Mouse (Mus musculus): ENCODE measurements at regions not wholly inside any gene's neighbourhood (a gene's known extent, or its start where the extent isn't known, plus 50 kb on each side); places are given as distances from the start of the nearest gene placed in this dataset.

DNA sequence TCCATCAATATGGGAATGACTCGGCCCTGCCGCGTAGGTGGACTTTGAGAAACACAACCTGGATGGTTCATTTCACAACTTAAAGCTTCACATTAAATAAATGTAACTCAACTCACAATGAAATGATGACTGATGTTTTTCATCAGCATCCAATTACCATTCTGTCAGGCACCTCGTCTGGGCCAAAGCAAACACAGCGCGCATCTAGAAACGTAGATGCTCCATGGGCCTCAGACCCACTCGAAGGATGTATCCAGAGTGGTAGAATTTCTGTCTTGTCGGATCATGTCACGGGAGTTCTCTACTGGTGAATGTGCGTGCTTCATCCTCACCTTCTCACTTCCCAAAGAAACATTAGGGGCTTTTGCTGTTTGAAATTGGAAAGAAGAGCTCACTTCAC, 127.0 kb upstream of the Lrig3 start:
- Histone ChIP-seq H3K4me2 (no peak overlapping the region), H3K27ac (replicated peaks) (no peak overlapping the region), H3K4me3 (replicated peaks) (no peak overlapping the region), H3K9me3 (replicated peaks) (no peaks in the 10 kb centered on the region), H3K4me1 (replicated peaks) (0 out of 2 replicates have a peak, but pooled peaks cover 4% of the 10 kb centered on the region), H3K27me3 (no peaks in the 10 kb centered on the region), H3K36me3 (replicated peaks) (no peaks in the 10 kb centered on the region), H3K9ac (no peak overlapping the region)
- no peak for ATAC-seq (ENCODE audit: insufficient read depth)
- 72% methylated on average over 11 of the region's 11 CpGs for WGBS (ENCODE audit: insufficient replicate concordance)

DNA sequence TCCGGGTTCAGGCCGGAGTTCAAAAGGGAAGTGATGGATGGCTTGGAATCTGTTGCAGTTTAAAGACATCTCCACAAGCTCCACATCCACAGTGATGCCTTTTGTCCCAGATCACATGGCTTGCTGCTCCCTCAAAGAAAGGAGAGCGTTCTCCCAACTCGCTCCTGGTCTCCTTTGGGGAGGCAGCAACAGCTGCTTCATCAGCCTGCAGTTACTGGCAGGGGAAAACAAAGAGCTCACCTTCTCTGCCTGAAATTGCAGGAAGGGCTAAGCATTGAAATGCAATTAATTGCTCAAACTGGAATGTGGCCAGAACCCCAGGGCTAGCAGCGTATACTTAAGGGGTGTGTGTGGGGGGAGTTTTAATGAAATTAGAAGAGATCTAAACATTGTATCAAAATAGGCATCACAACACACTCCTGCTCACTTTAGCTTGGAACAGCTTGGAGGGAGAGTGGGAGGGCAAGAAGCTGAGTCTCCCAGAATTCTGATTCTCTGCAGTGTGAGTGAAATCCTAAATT, 126.3 kb upstream of the Lrig3 start:
- Histone ChIP-seq H3K27ac (replicated peaks) (no peak overlapping the region), H3K9me3 (replicated peaks) (no peaks in the 10 kb centered on the region), H3K36me3 (replicated peaks) (no peaks in the 10 kb centered on the region), H3K27me3 (no peaks in the 10 kb centered on the region), H3K4me2 (no peak overlapping the region), H3K9ac (no peak overlapping the region), H3K4me3 (replicated peaks) (no peak overlapping the region), H3K4me1 (replicated peaks) (0 out of 2 replicates have a peak, but pooled peaks cover 4% of the 10 kb centered on the region)
- WGBS (ENCODE audit: insufficient replicate concordance): 40% methylated on average over 5 of the region's 5 CpGs
- ATAC-seq (ENCODE audit: insufficient read depth): no peak

DNA sequence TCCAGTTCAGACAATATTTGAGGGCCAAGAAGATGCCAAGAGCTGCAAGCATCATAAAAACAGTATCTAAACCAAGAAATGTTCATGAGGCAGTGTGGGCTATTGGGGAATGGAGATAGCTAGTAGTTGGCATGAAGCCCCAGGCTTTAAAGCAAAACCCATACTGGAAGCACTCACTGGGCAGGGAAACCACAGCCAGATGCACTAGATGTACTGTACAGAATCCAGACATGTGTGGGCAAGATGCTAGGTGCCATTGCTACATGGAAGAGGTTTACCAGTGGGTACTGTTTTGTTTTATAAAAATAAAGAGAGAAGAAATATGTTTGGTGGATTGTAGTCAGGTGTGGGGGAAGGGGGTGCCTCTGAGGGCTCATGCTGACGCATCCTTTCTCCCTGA, 125.6 kb upstream of the Lrig3 start:
- WGBS (ENCODE audit: insufficient replicate concordance): 54% methylated on average over 1 of the region's 1 CpGs
- ATAC-seq (ENCODE audit: insufficient read depth): no peak
- H3K4me1 ChIP-seq (replicated peaks): 0 out of 2 replicates have a peak, but pooled peaks cover 4% of the 10 kb centered on the region
- H3K9me3 ChIP-seq (replicated peaks): no peaks in the 10 kb centered on the region
- no peaks in the 10 kb centered on the region for H3K36me3 ChIP-seq (replicated peaks)
- H3K27ac ChIP-seq (replicated peaks): no peak overlapping the region
- no peaks in the 10 kb centered on the region for H3K27me3 ChIP-seq
- no peak overlapping the region for H3K4me2 ChIP-seq
- no peak overlapping the region for H3K4me3 ChIP-seq (replicated peaks)
- H3K9ac ChIP-seq: no peak overlapping the region

DNA sequence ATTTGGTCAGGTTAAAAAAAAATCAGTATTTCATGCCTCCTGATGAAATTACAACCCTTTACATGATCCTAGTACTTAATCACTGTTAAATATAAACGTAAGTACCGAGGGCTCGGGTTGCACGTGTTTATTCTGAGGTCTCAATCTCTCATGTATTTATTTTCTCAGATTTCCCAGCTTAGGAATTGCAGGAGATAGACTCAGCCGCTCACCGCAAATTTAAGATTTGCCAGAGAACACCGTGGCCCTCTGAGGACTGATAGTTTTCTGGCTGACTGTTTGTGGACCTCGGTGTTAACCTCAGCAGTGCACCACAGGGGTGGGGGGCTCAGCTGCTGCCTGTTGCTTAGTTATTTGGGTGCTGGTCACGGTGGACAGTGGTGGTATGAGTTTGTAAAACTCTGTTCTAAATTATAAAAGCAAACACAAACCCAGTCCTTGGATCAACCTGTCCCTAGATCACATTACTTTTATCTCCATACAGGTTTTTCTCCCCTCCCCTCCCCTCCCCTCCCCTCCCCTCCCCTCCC, 121.6 kb upstream of the Lrig3 start:
- ATAC-seq (ENCODE audit: insufficient read depth): no peak
- 42% methylated on average over 9 of the region's 9 CpGs for WGBS (ENCODE audit: insufficient replicate concordance)
- Histone ChIP-seq H3K4me1 (replicated peaks) (no peaks in the 10 kb centered on the region), H3K27ac (replicated peaks) (no peak overlapping the region), H3K4me3 (replicated peaks) (no peak overlapping the region), H3K9ac (no peak overlapping the region), H3K36me3 (replicated peaks) (no peaks in the 10 kb centered on the region), H3K4me2 (no peak overlapping the region), H3K9me3 (replicated peaks) (no peaks in the 10 kb centered on the region), H3K27me3 (no peaks in the 10 kb centered on the region)

DNA sequence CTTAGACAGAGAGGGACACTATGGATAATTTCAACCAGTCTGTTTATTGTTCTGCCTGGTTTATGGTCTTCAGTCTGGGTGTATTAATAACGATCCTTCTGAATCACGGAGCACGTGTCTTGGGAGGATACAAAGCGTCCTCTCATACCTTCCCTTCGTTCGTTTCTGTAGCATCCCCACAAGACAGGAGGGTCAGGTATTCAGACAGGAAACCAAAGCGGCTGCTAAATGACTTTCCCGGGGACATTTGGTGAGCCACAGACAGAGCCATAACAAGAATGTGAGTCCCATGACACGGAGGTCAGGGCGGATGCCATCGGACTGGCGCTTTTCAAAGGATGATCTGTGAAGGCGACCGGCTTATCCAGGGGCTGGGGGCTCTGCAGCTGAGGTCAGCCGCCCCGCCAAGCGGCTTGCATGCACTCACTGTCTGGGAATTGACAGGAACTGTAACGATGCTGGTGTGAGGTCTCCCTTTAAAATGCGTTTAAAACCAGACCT, 120.9 kb upstream of the Lrig3 start:
- H3K27ac ChIP-seq (replicated peaks): no peak overlapping the region
- H3K4me2 ChIP-seq: peak overlapping the region; percentile 10; the same call in 1 of the 2 replicates
- H3K9me3 ChIP-seq (replicated peaks): no peaks in the 10 kb centered on the region
- no peaks in the 10 kb centered on the region for H3K4me1 ChIP-seq (replicated peaks)
- H3K36me3 ChIP-seq (replicated peaks): no peaks in the 10 kb centered on the region
- H3K4me3 ChIP-seq (replicated peaks): no peak overlapping the region
- no peak for ATAC-seq (ENCODE audit: insufficient read depth)
- 12% methylated on average over 19 of the region's 19 CpGs for WGBS (ENCODE audit: insufficient replicate concordance)
- no peaks in the 10 kb centered on the region for H3K27me3 ChIP-seq
- H3K9ac ChIP-seq: no peak overlapping the region

DNA sequence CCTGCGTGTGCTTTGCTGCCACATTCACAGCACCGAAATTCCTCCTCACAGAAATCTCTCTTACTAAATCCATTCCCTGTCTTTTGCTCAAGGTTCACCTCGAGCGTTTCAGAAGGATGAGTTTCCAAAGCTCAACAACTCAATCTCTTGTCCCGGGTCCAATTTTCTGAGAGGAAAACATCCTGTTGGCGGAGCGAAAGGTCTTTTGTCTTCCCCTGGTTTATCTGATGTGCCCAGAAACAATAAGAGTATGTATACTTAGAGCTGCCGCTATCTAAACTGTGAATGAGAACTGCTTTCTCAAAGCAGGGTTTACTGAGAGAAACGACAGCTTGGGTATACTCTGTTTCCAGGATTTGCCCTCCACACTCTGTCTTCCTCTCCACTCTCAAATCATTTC, 115.6 kb upstream of the Lrig3 start:
- H3K4me3 ChIP-seq (replicated peaks): no peak overlapping the region
- H3K27ac ChIP-seq (replicated peaks): no peak overlapping the region
- no peaks in the 10 kb centered on the region for H3K4me1 ChIP-seq (replicated peaks)
- H3K9ac ChIP-seq: no peak overlapping the region
- H3K27me3 ChIP-seq: no peaks in the 10 kb centered on the region
- H3K4me2 ChIP-seq: no peak overlapping the region
- no peak for ATAC-seq (ENCODE audit: insufficient read depth)
- H3K36me3 ChIP-seq (replicated peaks): no peaks in the 10 kb centered on the region
- no peaks in the 10 kb centered on the region for H3K9me3 ChIP-seq (replicated peaks)
- 34% methylated on average over 9 of the region's 9 CpGs for WGBS (ENCODE audit: insufficient replicate concordance)

DNA sequence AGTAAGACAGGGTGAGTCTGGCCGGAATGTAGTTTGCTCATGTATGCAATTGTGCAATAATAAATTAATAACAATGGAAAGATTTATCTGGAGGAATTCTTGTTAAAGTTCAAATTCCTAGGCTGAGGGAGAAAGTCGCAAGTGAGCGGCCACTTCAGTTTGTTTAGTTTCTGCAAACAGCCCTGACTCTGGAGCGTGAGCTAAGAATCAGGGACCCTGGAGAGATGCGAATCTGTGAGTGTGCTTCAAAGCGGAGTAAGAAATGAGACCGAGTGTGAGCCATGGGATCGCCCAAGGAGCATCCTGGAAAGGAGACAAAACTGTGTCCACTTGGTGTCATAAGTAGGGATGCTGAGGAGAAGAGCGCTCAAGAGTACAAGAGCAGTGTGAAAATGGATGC, 104.2 kb upstream of the Lrig3 start:
- H3K4me3 ChIP-seq (replicated peaks): no peak overlapping the region
- H3K36me3 ChIP-seq (replicated peaks): no peaks in the 10 kb centered on the region
- H3K4me2 ChIP-seq: no peak overlapping the region
- WGBS (ENCODE audit: insufficient replicate concordance): 62% methylated on average over 9 of the region's 9 CpGs
- no peaks in the 10 kb centered on the region for H3K27me3 ChIP-seq
- no peak overlapping the region for H3K27ac ChIP-seq (replicated peaks)
- no peaks in the 10 kb centered on the region for H3K9me3 ChIP-seq (replicated peaks)
- no peaks in the 10 kb centered on the region for H3K4me1 ChIP-seq (replicated peaks)
- H3K9ac ChIP-seq: no peak overlapping the region
- no peak for ATAC-seq (ENCODE audit: insufficient read depth)

DNA sequence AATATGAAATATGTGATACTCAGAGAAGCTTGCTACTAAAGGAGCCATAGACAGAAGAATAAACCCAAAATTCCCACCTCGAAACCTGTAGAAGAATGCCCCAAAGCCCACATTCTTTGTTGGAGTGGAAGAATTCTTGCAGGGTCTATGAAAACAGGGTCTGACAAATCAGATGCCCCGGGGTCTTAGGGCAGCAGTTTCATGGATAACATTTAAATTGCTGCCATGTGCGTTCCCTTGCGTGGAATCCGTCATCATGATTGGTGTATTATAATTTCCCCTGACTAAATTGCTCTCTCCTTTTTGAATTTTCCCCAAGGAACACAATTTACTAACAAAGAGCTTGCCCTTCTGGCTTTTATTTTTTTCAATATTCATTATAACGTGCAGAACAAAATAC, 99.6 kb upstream of the Lrig3 start:
- 66% methylated on average over 6 of the region's 6 CpGs for WGBS (ENCODE audit: insufficient replicate concordance)
- no peaks in the 10 kb centered on the region for H3K36me3 ChIP-seq (replicated peaks)
- ATAC-seq (ENCODE audit: insufficient read depth): no peak
- H3K27ac ChIP-seq (replicated peaks): no peak overlapping the region
- H3K9me3 ChIP-seq (replicated peaks): no peaks in the 10 kb centered on the region
- no peaks in the 10 kb centered on the region for H3K4me1 ChIP-seq (replicated peaks)
- no peak overlapping the region for H3K9ac ChIP-seq
- no peak overlapping the region for H3K4me3 ChIP-seq (replicated peaks)
- no peaks in the 10 kb centered on the region for H3K27me3 ChIP-seq
- no peak overlapping the region for H3K4me2 ChIP-seq

DNA sequence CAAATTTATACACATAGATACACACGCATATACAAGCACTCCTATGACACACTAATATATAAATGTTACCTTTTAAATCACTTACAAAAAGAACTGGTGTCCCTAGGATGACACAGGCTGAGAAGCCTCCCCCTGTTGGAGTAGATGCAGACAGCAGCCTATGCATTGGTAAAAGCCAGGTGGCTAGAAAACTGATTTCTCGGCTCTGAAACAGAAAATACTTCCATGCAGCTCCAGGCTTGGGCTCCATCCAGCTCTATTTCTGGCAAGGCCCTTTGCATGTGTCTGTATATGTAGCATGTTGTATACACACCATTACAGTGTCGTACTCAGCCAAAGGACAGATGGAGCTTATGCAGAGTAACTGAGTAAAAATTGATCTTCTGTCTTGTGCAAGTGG, 81.4 kb upstream of the Lrig3 start:
- H3K4me1 ChIP-seq (replicated peaks): no peaks in the 10 kb centered on the region
- no peak overlapping the region for H3K27ac ChIP-seq (replicated peaks)
- WGBS (ENCODE audit: insufficient replicate concordance): 64% methylated on average over 3 of the region's 3 CpGs
- H3K4me3 ChIP-seq (replicated peaks): no peak overlapping the region
- H3K36me3 ChIP-seq (replicated peaks): no peaks in the 10 kb centered on the region
- H3K27me3 ChIP-seq: no peaks in the 10 kb centered on the region
- H3K4me2 ChIP-seq: no peak overlapping the region
- no peak for ATAC-seq (ENCODE audit: insufficient read depth)
- H3K9me3 ChIP-seq (replicated peaks): no peaks in the 10 kb centered on the region
- H3K9ac ChIP-seq: no peak overlapping the region

DNA sequence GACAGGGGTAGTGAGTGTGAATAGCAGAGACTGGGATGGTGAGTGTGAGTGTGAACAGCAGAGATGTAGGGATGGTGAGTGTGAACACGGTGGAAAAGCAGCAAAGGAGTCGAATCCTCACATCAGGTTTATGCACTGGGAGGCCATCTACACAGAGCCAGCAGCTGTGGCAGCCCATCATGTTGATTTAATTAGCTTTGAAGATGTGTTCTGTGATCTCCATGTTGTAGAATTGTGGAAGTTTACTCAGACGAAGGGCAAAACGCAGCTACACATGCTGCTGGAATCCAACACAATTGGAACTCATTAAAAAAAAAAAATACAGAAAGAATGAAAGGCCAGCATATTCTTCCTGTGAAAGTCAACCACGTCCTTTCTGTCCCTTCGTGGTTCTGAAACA, 80.2 kb upstream of the Lrig3 start:
- H3K27me3 ChIP-seq: no peaks in the 10 kb centered on the region
- WGBS (ENCODE audit: insufficient replicate concordance): 39% methylated on average over 6 of the region's 6 CpGs

DNA sequence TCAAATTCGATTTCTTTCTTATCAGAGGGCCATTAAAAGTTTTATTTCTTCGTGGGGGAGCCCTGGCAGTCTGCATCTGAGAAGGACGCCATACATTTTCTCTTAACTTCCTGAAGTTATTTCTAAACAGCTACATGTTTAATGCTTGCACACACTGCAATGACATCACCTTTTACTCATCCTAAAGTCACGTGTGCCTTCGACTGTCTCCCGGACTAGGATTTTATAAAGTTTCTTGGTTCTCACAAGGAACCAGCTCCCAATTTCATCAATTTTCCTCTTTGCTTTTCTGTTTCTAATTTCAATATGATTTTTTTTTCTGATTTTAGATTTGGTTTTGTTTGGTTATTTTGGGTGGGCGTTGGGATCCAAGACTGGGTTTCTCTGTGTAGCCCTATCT, 73.8 kb upstream of the Lrig3 start:
- Histone ChIP-seq H3K4me2 (no peak overlapping the region), H3K27ac (replicated peaks) (no peak overlapping the region), H3K9me3 (replicated peaks) (no peaks in the 10 kb centered on the region; the same call in 1 of the 2 replicates), H3K9ac (no peak overlapping the region), H3K36me3 (replicated peaks) (no peaks in the 10 kb centered on the region), H3K4me1 (replicated peaks) (no peaks in the 10 kb centered on the region), H3K27me3 (no peaks in the 10 kb centered on the region), H3K4me3 (replicated peaks) (no peak overlapping the region)
- no peak for ATAC-seq (ENCODE audit: insufficient read depth)
- WGBS (ENCODE audit: insufficient replicate concordance): 56% methylated on average over 7 of the region's 7 CpGs

More for the DNA sequence above, 80.2 kb upstream of the Lrig3 start:
- no peak overlapping the region for H3K4me3 ChIP-seq (replicated peaks)
- H3K4me1 ChIP-seq (replicated peaks): no peaks in the 10 kb centered on the region
- no peak overlapping the region for H3K4me2 ChIP-seq
- H3K9ac ChIP-seq: no peak overlapping the region
- no peaks in the 10 kb centered on the region for H3K9me3 ChIP-seq (replicated peaks)
- H3K36me3 ChIP-seq (replicated peaks): no peaks in the 10 kb centered on the region
- no peak overlapping the region for H3K27ac ChIP-seq (replicated peaks)
- no peak for ATAC-seq (ENCODE audit: insufficient read depth)

Measured in liver, embryonic 15.5 days (tissue).